Mouse (Mus musculus) forebrain, embryonic 15.5 days (tissue): ENCODE measurements around the gene Mtf1. TPM values are rescaled to one million over a fixed set of nuclear protein-coding genes. Genes with fewer than 3 reads are reported as not detected.

ENCODE experiments used
- ATAC-seq: fragments of 200-750 bp; cut with Nextera tagmentation; replicated peaks from 2 replicates; pipeline ENCODE4 v1.8.0; 2017; ENCODE audit warnings: mild to moderate bottlenecking, moderate TSS enrichment, moderate library complexity
- H3K27ac ChIP-seq: fragments of 300-500 bp; sonication (generic); replicated peaks from 2 replicates; pipeline ENCODE4 v1.5.1; 2015; ENCODE audit warnings: mild to moderate bottlenecking, inconsistent platforms
- H3K27me3 ChIP-seq: fragments of 300-500 bp; sonication (generic); 2 replicates; pipeline ENCODE4 v1.6.1; 2015; ENCODE audit warnings: inconsistent platforms
- H3K36me3 ChIP-seq: fragments of 300-500 bp; sonication (generic); 2 replicates; pipeline ENCODE4 v1.6.1; 2015; ENCODE audit warnings: mild to moderate bottlenecking, inconsistent platforms
- H3K4me1 ChIP-seq: fragments of 300-500 bp; sonication (generic); 2 replicates; pipeline ENCODE4 v1.6.1; 2015; ENCODE audit warnings: inconsistent platforms
- H3K4me2 ChIP-seq: fragments of 300-500 bp; sonication (generic); replicated peaks from 2 replicates; pipeline ENCODE4 v1.6.1; 2015; ENCODE audit warnings: mild to moderate bottlenecking, inconsistent platforms
- H3K4me3 ChIP-seq: fragments of 300-500 bp; sonication (generic); 2 replicates; pipeline ENCODE4 v1.5.1; 2015; ENCODE audit warnings: mild to moderate bottlenecking, inconsistent platforms
- H3K9ac ChIP-seq: fragments of 300-500 bp; sonication (generic); replicated peaks from 2 replicates; pipeline ENCODE4 v1.6.1; 2015; ENCODE audit warnings: mild to moderate bottlenecking, inconsistent platforms
- H3K9me3 ChIP-seq: fragments of 300-500 bp; sonication (generic); 2 replicates; pipeline ENCODE4 v1.6.1; 2016; ENCODE audit warnings: inconsistent platforms
- WGBS: fragments of 180-500 bp; shearing (Covaris S2); methylation state at CpG from one replicate; pipeline ENCODE4 v1.1.7; 2015; ENCODE audit warnings: mixed read lengths; 5-methylcytosine and 5-hydroxymethylcytosine counted together
- polyA plus RNA-seq: library from polyadenylated mRNA; unstranded; fragments of >200 nt; fragmentation: Nextera tagmentation; extraction: Ambion mirVana; gene quantifications from 2 replicates; pipeline ENCODE4 v1.2.1, GENCODE M21; 2015

Mtf1 gene
- polyA plus RNA-seq, 1 experiment from 2014 or later: 12.1 TPM

GRCm38 (mm10) chr4:124808511-124808910 lies 6.6 kb downstream of the Mtf1 start:
- 91% methylated on average over 5 of the region's 5 CpGs for WGBS

DNA sequence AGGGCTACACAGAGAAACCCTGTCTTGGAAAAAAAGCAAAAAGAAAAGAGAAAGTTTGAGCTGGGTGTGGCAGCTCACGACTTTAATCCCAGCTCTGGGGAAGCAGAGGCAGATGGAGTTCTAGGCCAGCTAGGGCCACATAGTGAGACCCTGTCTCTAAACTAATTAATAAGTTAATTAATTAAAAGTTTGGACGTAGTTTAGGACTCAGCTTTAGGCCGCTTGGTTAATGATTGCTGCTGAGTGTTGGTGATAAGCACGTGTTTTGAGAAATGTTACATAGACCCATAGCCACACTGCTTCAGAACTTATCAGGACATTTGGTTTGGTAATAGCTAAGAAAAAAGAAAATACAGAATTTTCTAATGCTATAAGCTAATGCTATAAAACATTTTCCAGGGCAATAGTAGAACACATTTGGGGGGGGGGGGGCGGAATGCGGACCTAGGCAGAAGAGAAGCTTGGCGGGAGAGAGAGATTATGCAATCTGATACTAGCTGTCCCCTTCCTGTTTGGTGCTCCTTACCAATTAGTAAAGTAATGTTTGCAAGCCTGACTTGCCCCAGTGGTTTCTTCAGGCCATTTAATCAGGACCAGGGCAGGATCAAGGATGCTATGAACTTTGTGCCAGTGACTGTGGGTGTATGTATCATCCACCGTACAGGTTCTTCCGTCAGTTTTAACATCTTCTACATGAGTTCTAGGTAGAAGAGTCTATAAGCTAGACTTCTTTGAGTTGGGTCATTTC lies 7.4 kb downstream of the Mtf1 start:
- WGBS: 85% methylated on average over 9 of the region's 9 CpGs
- Histone ChIP-seq H3K27me3 (no peaks in the 10 kb centered on the region), H3K4me1 (0 out of 2 replicates have a peak, but pooled peaks cover 4% of the 10 kb centered on the region)

More at GRCm38 (mm10) chr4:124808511-124808910, 6.6 kb downstream of the Mtf1 start:
- Histone ChIP-seq H3K27ac (no peak overlapping the region), H3K4me3 (no peak overlapping the region), H3K4me2 (no peak overlapping the region), H3K9ac (no peak overlapping the region), H3K9me3 (no peaks in the 10 kb centered on the region), H3K27me3 (no peaks in the 10 kb centered on the region), H3K36me3 (peaks cover 28% of the 10 kb centered on the region), H3K4me1 (peaks cover 7% of the 10 kb centered on the region)
- ATAC-seq: no peak

DNA sequence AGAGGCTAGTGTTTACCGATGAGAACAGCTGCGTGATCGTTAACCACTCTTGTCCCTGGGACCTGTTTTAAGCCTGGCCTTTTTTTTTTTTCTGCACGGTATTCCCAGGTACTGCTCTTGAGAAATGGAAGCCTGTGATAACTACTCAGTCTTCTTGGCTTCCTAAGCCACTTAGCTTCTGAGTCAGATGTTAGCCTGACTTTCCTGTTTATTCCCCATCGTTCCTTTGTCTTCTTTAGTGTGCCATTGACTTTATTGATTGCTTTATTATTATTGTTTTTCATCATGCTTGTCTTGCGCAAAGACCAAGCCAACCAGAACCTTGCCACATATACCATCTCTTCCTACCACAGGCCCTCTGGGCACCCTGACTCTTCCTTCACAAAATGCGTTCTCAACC lies 8.2 kb downstream of the Mtf1 start:
- no peaks in the 10 kb centered on the region for H3K9me3 ChIP-seq

More for the DNA sequence above, 7.4 kb downstream of the Mtf1 start:
- no peaks in the 10 kb centered on the region for H3K9me3 ChIP-seq
- H3K36me3 ChIP-seq: peaks cover 28% of the 10 kb centered on the region
- H3K9ac ChIP-seq: no peak overlapping the region
- no peak overlapping the region for H3K4me2 ChIP-seq
- H3K27ac ChIP-seq: no peak overlapping the region
- no peak for ATAC-seq
- H3K4me3 ChIP-seq: no peak overlapping the region

DNA sequence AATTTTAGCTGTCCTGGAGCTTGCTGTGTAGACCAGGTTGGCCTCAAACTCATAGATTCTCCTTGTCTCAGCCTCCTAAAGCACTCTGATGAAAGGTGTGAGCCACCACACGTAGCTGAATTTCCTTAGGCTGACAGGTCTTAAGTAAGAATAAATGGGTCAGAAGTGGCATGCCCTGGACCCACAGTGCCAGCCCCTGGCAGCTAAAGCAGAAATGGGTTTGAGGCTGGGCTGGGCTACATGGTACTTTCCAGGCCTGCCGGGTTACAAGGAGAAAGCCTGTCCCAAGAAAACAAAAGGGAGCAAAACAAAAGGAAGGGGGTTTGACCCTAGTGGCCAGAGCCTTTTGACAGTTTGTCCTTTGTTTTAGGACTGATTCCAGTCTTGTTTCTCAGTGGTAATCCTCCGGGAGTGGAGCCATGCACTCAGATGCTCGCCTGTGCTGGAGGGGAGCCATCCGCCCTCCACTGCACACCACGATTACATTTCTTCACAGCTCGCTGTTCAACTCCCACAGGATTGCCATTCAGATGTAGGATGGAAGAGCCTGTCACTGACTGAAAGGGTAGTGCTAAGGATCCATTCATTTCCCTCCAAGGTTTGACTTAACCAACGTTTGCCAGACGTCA lies 9.6 kb downstream of the Mtf1 start:
- Histone ChIP-seq H3K36me3 (peaks cover 9% of the 10 kb centered on the region; the same call in 1 of the 2 replicates), H3K4me2 (no peak overlapping the region), H3K9ac (no peak overlapping the region), H3K9me3 (no peaks in the 10 kb centered on the region), H3K27ac (no peak overlapping the region), H3K4me3 (no peak overlapping the region), H3K27me3 (no peaks in the 10 kb centered on the region), H3K4me1 (0 out of 2 replicates have a peak, but pooled peaks cover 4% of the 10 kb centered on the region)
- WGBS: 17% methylated on average over 9 of the region's 9 CpGs
- ATAC-seq: no peak

More for the DNA sequence above, 8.2 kb downstream of the Mtf1 start:
- no peak overlapping the region for H3K27ac ChIP-seq
- 0 out of 2 replicates have a peak, but pooled peaks cover 4% of the 10 kb centered on the region for H3K4me1 ChIP-seq
- no peaks in the 10 kb centered on the region for H3K27me3 ChIP-seq
- WGBS: 87% methylated on average over 7 of the region's 7 CpGs
- H3K4me2 ChIP-seq: no peak overlapping the region
- H3K36me3 ChIP-seq: peaks cover 23% of the 10 kb centered on the region
- no peak overlapping the region for H3K9ac ChIP-seq
- no peak for ATAC-seq
- H3K4me3 ChIP-seq: no peak overlapping the region

- H3K4me1 ChIP-seq: 0 out of 2 replicates have a peak, but pooled peaks cover 7% of the 10 kb centered on the region
- no peaks in the 10 kb centered on the region for H3K27me3 ChIP-seq
- no peak overlapping the region for H3K27ac ChIP-seq
- peaks cover 5% of the 10 kb centered on the region for H3K36me3 ChIP-seq
- H3K4me2 ChIP-seq: no peak overlapping the region
- no peak overlapping the region for H3K9ac ChIP-seq
- H3K9me3 ChIP-seq: no peaks in the 10 kb centered on the region
- H3K4me3 ChIP-seq: no peak overlapping the region
- 88% methylated on average over 11 of the region's 11 CpGs for WGBS
- no peak for ATAC-seq
Measured at GRCm38 (mm10) chr4:124815901-124816300, 14.0 kb downstream of the Mtf1 start.

GRCm38 (mm10) chr4:124817803-124818202 lies 15.9 kb downstream of the Mtf1 start:
- Histone ChIP-seq H3K4me1 (0 out of 2 replicates have a peak, but pooled peaks cover 2% of the 10 kb centered on the region), H3K4me2 (no peak overlapping the region), H3K27me3 (no peaks in the 10 kb centered on the region), H3K27ac (no peak overlapping the region), H3K9me3 (no peaks in the 10 kb centered on the region), H3K36me3 (peaks cover 22% of the 10 kb centered on the region), H3K9ac (no peak overlapping the region), H3K4me3 (no peak overlapping the region)
- ATAC-seq: no peak
- 25% methylated on average over 6 of the region's 6 CpGs for WGBS

GRCm38 (mm10) chr4:124818832-124819231 lies 16.9 kb downstream of the Mtf1 start:
- Histone ChIP-seq H3K4me2 (no peak overlapping the region), H3K27ac (no peak overlapping the region), H3K9ac (no peak overlapping the region), H3K9me3 (no peaks in the 10 kb centered on the region), H3K4me3 (no peak overlapping the region), H3K36me3 (peaks cover 30% of the 10 kb centered on the region), H3K4me1 (0 out of 2 replicates have a peak, but pooled peaks cover 2% of the 10 kb centered on the region), H3K27me3 (no peaks in the 10 kb centered on the region)
- 93% methylated on average over 4 of the region's 4 CpGs for WGBS
- ATAC-seq: no peak

DNA sequence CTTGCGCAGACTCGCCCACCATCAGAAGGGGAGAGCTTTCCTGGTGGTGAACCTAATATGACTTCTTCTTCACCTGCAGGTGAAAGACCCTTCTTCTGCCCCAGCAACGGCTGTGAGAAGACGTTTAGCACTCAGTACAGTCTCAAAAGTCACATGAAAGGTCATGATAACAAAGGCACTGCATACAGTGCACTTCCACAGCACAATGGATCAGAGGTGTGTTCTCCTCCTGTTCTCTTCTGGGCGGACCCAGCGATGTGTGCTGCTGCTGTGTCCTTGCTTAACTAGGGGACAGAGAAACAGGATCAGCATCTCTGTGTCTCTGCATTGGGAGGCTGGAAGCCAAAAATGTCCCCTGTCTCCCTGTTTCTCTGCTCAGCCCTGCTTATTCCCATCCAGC lies 23.1 kb downstream of the Mtf1 start:
- 93% methylated on average over 6 of the region's 6 CpGs for WGBS
- Histone ChIP-seq H3K9me3 (no peaks in the 10 kb centered on the region), H3K27me3 (no peaks in the 10 kb centered on the region), H3K4me1 (no peaks in the 10 kb centered on the region), H3K27ac (no peak overlapping the region), H3K36me3 (peaks cover 52% of the 10 kb centered on the region), H3K4me3 (no peak overlapping the region), H3K9ac (no peak overlapping the region), H3K4me2 (no peak overlapping the region)
- ATAC-seq: no peak

DNA sequence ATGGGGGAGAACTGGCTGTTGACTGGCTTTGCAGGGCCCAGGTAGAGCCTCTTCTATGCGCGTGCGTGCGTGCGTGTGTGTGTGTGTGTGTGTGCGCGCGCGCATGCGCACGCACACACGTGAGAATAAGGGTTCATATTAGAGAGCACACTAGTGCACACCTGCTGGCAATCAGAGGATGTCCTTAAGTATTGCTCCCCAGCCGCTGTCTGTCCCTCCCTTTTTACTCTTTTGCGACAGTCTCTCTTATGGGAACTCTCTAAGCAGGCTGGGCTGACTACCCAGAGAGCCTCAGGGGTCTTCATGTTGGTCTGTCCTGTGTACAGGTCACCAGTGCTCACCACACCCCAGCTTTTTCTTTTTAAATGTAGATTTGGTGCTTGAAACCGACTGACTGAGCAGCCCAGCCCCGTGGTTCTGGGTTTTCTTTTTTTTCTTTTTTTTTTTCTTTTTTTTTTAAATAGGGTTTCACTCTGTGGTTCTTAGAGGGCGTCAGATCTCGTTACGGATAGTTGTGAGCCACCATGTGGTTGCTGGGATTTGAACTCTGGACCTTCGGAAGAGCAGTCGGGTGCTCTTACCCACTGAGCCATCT lies 23.6 kb downstream of the Mtf1 start:
- peaks cover 49% of the 10 kb centered on the region for H3K36me3 ChIP-seq
- ATAC-seq: no peak
- no peaks in the 10 kb centered on the region for H3K9me3 ChIP-seq
- 95% methylated on average over 21 of the region's 21 CpGs for whole genome bisulfite sequencing
- no peak overlapping the region for H3K9ac ChIP-seq
- H3K4me3 ChIP-seq: no peak overlapping the region
- no peaks in the 10 kb centered on the region for H3K4me1 ChIP-seq
- H3K27me3 ChIP-seq: no peaks in the 10 kb centered on the region
- no peak overlapping the region for H3K27ac ChIP-seq
- H3K4me2 ChIP-seq: no peak overlapping the region

GRCm38 (mm10) chr4:124829671-124830070 lies 27.8 kb downstream of the Mtf1 start:
- no peak for ATAC-seq
- Histone ChIP-seq H3K4me3 (no peak overlapping the region), H3K4me2 (no peak overlapping the region), H3K36me3 (peaks cover 47% of the 10 kb centered on the region), H3K27ac (no peak overlapping the region), H3K4me1 (no peaks in the 10 kb centered on the region), H3K9me3 (no peaks in the 10 kb centered on the region), H3K27me3 (no peaks in the 10 kb centered on the region), H3K9ac (no peak overlapping the region)
- 85% methylated on average over 5 of the region's 5 CpGs for WGBS

DNA sequence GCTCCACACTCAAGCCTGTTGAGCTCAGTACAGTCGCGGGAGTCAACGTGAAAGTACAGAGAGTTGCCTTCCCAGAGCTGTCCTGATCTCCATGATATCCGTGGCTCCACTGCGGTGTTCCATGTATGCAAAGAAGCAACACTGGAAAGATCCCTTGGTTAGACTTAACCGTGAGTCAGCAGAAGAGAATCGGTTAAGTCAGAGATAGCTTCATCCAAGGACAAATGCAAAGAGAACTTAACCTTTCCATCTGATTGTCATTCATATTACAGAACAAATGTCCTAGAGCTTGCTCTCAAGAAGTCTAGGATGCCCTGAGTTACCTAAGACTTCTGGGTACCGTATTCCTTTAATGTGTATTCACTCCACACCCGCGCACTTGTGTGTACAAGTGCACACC lies 30.9 kb downstream of the Mtf1 start:
- no peak for ATAC-seq
- no peak overlapping the region for H3K4me2 ChIP-seq
- no peak overlapping the region for H3K4me3 ChIP-seq
- H3K27me3 ChIP-seq: no peaks in the 10 kb centered on the region
- H3K27ac ChIP-seq: no peak overlapping the region
- WGBS: 96% methylated on average over 10 of the region's 10 CpGs
- H3K4me1 ChIP-seq: no peaks in the 10 kb centered on the region
- no peaks in the 10 kb centered on the region for H3K9me3 ChIP-seq
- no peak overlapping the region for H3K9ac ChIP-seq
- H3K36me3 ChIP-seq: peaks cover 35% of the 10 kb centered on the region

- H3K27me3 ChIP-seq: no peaks in the 10 kb centered on the region
- no peak for ATAC-seq
- no peak overlapping the region for H3K9ac ChIP-seq
- H3K4me2 ChIP-seq: no peak overlapping the region
- no peaks in the 10 kb centered on the region for H3K9me3 ChIP-seq
- no peak overlapping the region for H3K4me3 ChIP-seq
- H3K36me3 ChIP-seq: peaks cover 43% of the 10 kb centered on the region
- H3K27ac ChIP-seq: peak overlapping the region; percentile 52; the same call in 1 of the 2 replicates
- 76% methylated on average over 14 of the region's 14 CpGs for WGBS
- H3K4me1 ChIP-seq: peaks cover 3% of the 10 kb centered on the region; the same call in 1 of the 2 replicates
Measured at GRCm38 (mm10) chr4:124838035-124838700, 36.3 kb downstream of the Mtf1 start.
